Mouse (Mus musculus) testis, adult 2 months (tissue): ENCODE measurements at regions not wholly inside any gene's neighbourhood (a gene's known extent, or its start where the extent isn't known, plus 50 kb on each side); places are given as distances from the start of the nearest gene placed in this dataset.

Experiments
- CTCF ChIP-seq: fragments of 200-500 bp; IDR thresholded peaks from 2 replicates; pipeline ENCODE4 v1.5.1; 2012; ENCODE audit warnings: low read depth, mild to moderate bottlenecking, inconsistent platforms, low read length, moderate library complexity; ENCODE audit not compliant: control insufficient read depth, insufficient read depth, insufficient replicate concordance
- POLR2A ChIP-seq: fragments of 200-500 bp; IDR thresholded peaks from 2 replicates; pipeline ENCODE4 v1.6.1; 2012; ENCODE audit warnings: low read depth, mild to moderate bottlenecking, inconsistent platforms, low read length, moderate library complexity; ENCODE audit not compliant: control insufficient read depth

- no peak for TF ChIP-seq CTCF
- TF ChIP-seq POLR2A = no peak
Observed at GRCm38 (mm10) chr2:167841339-167842240, 90.3 kb upstream of the Ptpn1 start.
